Mouse (Mus musculus) urinary bladder, postnatal 14 days (tissue): ENCODE data around the gene Fam196a.

Experiments
- DNase-seq: peaks from one replicate; pipeline ENCODE4 v3.0.0; 2021; ENCODE audit warnings: low spot score

Gene Fam196a

DNA sequence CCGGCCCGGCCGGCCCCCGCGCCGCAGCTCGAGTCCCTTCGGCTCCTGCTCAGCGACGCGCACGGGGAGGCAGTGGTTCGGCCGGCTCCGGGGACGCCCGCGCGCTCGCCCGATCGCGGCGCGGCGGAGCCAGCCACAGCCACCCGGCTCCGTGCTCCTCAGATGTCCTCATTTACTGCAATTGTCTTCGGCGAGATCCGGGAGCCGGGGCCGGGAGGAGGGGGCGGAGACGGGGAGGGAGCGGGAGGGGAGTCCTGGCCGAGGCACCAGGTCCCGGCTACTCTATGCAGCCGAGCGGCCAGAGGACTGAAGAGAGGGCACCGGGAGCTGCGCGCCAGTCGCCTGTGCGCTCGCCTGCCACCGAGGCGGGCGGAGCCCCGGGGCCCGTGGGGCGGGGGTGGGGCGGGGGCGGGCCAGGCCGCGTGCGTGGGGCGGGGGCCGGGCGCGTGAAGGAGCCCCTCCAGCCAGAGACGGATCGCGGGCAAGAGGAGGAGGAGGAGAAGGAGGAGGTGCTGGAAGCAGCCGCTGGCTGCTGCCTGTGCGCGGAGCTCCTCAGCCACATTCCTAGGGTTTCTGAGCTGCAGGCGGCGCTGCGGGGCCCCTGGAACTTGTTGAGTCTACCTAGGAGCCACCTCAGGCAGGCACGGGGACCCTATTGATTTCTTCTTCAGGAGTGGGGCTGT, at the start of gene Fam196a:
Fam196a (minus strand) TSS at position 504 of the 683 bp plus-strand sequence.
- DNase-seq, result peak; percentile 22

GRCm38 (mm10) chr7:134961608-134962007, 23.4 kb upstream of the Fam196a start:
- no peak for DNase-seq

DNA sequence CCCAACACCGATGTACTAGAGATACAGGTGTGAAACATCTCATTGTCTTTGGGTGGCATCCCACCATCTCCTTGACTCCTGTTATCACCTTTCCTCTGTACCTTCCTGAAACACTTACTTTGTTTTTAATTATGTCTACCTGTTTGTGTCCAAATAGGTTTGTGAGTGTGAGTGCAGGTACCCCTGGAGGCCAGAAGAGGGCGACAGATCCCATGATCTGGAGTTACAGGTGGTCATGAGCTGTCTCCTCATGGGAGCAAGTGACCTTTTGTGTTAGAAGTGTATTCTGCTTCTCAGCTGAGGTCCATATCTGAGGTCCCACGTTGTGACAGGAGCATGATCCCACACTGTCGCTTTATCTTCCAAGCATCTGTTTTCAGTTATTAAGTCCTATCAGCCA, 22.6 kb upstream of the Fam196a start:
- DNase-seq, result no peak

GRCm38 (mm10) chr7:134959086-134959485, 20.9 kb upstream of the Fam196a start:
- no peak for DNase-seq

GRCm38 (mm10) chr7:134945925-134946716, 7.9 kb upstream of the Fam196a start:
- DNase-seq, result no peak

- DNase-seq, result no peak
Observed at GRCm38 (mm10) chr7:134943701-134944100, 5.5 kb upstream of the Fam196a start.

GRCm38 (mm10) chr7:134943063-134943462, 4.8 kb upstream of the Fam196a start:
- DNase-seq, result no peak

DNA sequence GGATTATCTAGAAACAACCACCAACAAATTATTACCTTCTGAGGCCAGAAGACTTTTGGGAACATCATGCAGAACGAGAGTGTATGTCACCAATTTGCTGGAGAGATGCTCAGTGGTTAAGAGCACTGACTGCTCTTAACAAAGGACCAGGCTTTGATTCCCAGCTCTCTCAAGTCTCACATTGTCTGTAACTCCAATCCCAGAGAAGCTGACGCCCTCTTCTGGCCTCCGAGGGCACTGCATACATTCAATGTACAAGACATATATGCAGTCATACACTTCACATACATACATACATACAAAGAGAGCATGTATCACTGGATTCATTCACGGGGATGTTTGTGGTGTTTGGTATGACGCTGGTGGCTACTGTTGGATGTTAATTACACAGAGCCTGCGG, 3.7 kb upstream of the Fam196a start:
- no peak for DNase-seq

- no peak for DNase-seq
Observed at GRCm38 (mm10) chr7:134937471-134937926, 731 bp downstream of the Fam196a start.

GRCm38 (mm10) chr7:134931886-134932285, 6.3 kb downstream of the Fam196a start:
- DNase-seq, result no peak

GRCm38 (mm10) chr7:134901992-134902391, 36.2 kb downstream of the Fam196a start:
- DNase-seq, result no peak

DNA sequence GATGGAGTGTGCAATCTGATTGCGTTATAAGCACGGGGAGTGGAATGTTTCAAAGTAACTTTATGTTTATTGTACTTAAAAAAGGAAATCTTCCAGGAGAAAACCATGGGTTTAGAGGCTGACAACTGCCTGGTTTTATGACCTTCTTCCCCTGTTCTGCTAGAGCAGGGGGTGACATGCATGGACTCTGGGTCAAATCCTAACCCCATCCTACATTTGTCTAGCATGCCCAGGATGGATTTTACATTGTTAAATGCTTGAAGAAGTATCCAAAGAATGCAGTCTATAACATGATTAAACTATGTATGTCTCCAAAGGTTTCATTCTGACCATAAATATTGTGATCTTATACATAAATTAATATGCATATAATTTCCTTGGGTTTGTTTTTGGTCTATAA, 38.8 kb downstream of the Fam196a start:
- no peak for DNase-seq

DNA sequence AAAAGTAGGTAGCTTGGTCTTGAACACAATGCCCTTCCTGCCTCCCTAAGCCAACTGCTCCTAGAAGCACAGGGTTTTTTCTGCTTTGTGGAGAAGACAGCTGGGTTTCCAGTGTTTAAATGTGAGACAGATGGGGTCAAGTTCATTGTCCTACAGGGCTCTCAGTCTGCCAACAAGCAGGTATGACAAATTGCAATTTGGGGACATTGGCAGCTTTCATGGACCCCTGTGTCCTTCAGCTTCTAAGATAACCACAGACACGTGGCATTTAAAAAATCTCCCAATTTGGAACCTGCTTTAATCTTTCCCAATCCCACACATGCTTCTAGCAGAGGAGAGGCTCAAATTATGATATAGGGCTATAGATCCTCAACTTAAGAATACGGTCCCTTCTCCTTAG, 43.6 kb downstream of the Fam196a start:
- no peak for DNase-seq

DNA sequence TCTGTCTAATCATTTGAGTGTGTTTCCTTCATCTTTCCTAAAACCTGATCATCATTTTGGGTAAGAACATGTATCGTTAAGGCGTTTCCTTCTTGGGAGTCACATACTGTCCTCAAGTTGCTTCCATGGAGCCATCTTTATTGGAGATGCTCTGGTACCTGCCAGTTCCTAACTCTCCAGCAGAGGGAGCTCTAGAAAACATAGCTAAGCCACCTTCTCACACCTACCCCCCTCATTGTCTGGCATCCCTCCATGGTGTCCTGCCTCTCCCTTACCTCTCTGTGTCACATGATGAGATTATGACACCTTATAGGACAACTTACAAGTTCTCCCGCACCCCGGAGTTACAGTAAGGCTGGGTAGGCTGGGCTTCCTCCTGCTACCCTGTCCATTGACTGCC, 45.3 kb downstream of the Fam196a start:
- DNase-seq, result no peak

- no peak for DNase-seq
Observed at GRCm38 (mm10) chr7:134892449-134892871, 45.8 kb downstream of the Fam196a start.

DNA sequence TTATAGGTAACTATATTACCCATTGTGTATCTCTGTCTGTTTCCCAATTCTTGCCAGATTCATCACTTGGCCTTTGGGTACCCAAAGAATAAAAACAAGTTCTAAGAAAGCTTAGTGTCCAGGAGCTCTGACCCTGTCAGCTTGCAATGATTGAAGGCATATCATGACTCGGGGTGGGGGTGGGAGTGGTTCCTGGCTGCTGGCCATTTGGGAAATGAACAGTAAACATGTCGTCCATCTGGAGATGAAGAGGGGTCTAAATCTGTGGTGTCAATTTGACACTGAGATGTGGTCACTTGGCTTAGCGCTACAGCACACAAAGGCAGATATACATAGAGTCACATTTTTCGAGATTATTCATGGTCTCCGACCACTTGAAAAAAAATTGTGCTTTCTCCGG, 54.7 kb downstream of the Fam196a start:
- DNase-seq, result no peak

GRCm38 (mm10) chr7:134880431-134880830, 57.8 kb downstream of the Fam196a start:
- no peak for DNase-seq

- no peak for DNase-seq
Observed at GRCm38 (mm10) chr7:134878985-134879384, 59.2 kb downstream of the Fam196a start.

DNA sequence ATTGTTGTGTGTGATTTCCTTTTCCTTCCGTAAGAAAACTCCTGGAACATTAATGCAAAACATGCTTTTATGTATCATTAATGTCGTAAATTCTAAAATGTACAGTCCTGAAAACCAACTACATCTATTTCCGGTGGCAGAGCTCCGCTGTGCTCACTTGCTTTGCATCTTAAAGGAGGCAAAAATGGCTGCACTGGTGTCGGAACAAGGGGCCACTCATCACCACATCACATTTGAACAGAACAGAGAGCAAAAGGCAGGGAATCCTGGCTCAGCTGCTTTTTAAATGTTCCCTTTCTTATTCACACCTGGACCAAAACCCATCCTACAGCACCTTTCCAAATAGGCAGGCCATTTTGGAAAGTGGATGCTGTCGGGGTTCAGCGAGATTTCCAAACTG, 65.2 kb downstream of the Fam196a start:
- no peak for DNase-seq

- no peak for DNase-seq
Observed at GRCm38 (mm10) chr7:134872511-134872910, 65.7 kb downstream of the Fam196a start.

GRCm38 (mm10) chr7:134864175-134864574, 74.1 kb downstream of the Fam196a start:
- DNase-seq, result peak; percentile 57

DNA sequence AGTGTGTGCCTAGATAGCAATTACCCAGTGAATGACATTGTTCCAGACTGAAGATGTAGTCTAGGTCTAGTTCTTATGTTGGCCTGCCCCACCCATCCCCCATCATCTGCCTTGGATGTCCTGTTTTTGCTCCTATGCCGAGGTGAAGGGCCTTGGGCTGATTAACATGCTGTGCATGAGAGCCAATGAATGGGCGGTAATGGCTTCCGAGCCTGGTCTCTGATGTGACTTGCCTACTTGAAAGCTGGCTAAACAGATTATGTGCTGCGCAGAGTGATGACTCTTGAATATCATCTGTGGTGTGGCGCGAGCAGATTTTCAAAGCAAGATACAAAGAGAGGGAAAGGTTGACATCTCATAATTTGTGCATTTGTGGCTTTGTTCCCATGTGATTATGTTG, 76.2 kb downstream of the Fam196a start:
- no peak for DNase-seq

DNA sequence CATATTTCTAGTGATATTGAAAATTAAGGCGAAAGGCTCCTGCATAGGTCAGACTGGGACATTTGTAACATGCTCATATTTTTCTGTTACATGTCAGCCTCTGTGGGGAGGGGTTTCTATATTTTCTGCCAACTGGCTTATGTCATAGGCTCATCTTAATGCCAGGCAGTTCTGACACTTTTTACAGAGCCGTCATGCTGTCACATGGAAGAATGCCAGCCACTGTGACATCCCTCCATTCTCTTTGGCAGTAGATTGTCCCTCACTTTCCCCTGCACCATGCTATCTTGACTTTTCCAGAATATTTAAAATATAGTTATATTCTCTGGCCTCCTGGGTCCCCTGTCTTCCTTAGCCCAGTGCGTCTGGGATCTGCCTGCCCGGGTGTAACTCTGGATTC, 95.5 kb downstream of the Fam196a start:
- DNase-seq, result no peak
